Mouse (Mus musculus) MEL (cell line): ENCODE results near the gene Spcs2.

Experiments used
- CTCF ChIP-seq, 3 experiments: IDR thresholded peaks in 2 of 3; conservative IDR thresholded peaks in 1 of 3; 2 replicates each; pipeline ENCODE4 v1.5.1; 2011 to 2012; ENCODE audit warnings: low read length in 3 of 3, low read depth in 2 of 3, mild to moderate bottlenecking in 2 of 3, improper control_type of control experiment in 1 of 3, inconsistent platforms in 1 of 3, mixed read lengths in 1 of 3, moderate library complexity in 1 of 3; ENCODE audit not compliant: control insufficient read depth in 1 of 3, insufficient read depth in 1 of 3, poor library complexity in 1 of 3, severe bottlenecking in 1 of 3
- EP300 ChIP-seq, 2 experiments: IDR thresholded peaks; 2 replicates each; pipeline ENCODE4 v1.6.1; 2011; ENCODE audit warnings: improper control_type of control experiment in 2 of 2, low read length in 2 of 2, low read depth in 1 of 2, mild to moderate bottlenecking in 1 of 2
- ETS1 ChIP-seq: IDR thresholded peaks from 2 replicates; pipeline ENCODE4 v1.6.1; 2012; ENCODE audit warnings: low read depth, mild to moderate bottlenecking, inconsistent platforms, low read length, improper control_type of control experiment, moderate library complexity
- GABPA ChIP-seq: IDR thresholded peaks from 2 replicates; pipeline ENCODE4 v1.6.1; 2012; ENCODE audit warnings: low read depth, mild to moderate bottlenecking, inconsistent platforms, low read length, improper control_type of control experiment, moderate library complexity
- MAFK ChIP-seq: IDR thresholded peaks from 2 replicates; pipeline ENCODE4 v1.6.1; 2011; ENCODE audit warnings: low read depth, mild to moderate bottlenecking, low read length, improper control_type of control experiment, borderline replicate concordance
- NELFE ChIP-seq: IDR thresholded peaks from 2 replicates; pipeline ENCODE4 v1.6.1; 2011; ENCODE audit warnings: low read depth, low read length, improper control_type of control experiment
- NRF1 ChIP-seq: IDR thresholded peaks from 2 replicates; pipeline ENCODE4 v1.6.1; 2014; ENCODE audit warnings: low read depth, mild to moderate bottlenecking, inconsistent platforms, low read length, improper control_type of control experiment, moderate library complexity; ENCODE audit not compliant: poor library complexity, insufficient read depth, severe bottlenecking
- POLR2A ChIP-seq, 2 experiments: IDR thresholded peaks; 2 replicates each; pipeline ENCODE4 v1.6.1; 2011 to 2012; ENCODE audit warnings: low read length in 2 of 2, mild to moderate bottlenecking in 2 of 2, control low read depth in 1 of 2, improper control_type of control experiment in 1 of 2, low read depth in 1 of 2, moderate library complexity in 1 of 2; ENCODE audit not compliant: control insufficient read depth in 1 of 2, insufficient read depth in 1 of 2, poor library complexity in 1 of 2
- ZKSCAN1 ChIP-seq: IDR thresholded peaks from 2 replicates; pipeline ENCODE4 v1.6.1; 2012; ENCODE audit warnings: low read depth, mild to moderate bottlenecking, inconsistent platforms, low read length, improper control_type of control experiment, moderate library complexity
- ZNF384 ChIP-seq: IDR thresholded peaks from 2 replicates; pipeline ENCODE4 v1.6.1; 2012; ENCODE audit warnings: low read depth, mild to moderate bottlenecking, inconsistent platforms, low read length, improper control_type of control experiment

- TF ChIP-seq CTCF (IDR thresholded peaks at IDR 0.05 in 2 of 3, conservative IDR thresholded peaks at IDR 0.05 in 1 of 3; ENCODE audit: control insufficient read depth in 1 of 3, insufficient read depth in 1 of 3, low read depth in 2 of 3, low read length in 3 of 3, poor library complexity in 1 of 3, severe bottlenecking in 1 of 3): no peak
- no peak for TF ChIP-seq ZNF384
- no peak for TF ChIP-seq MAFK
- no peak for TF ChIP-seq ETS1
- no peak for TF ChIP-seq POLR2A (IDR thresholded peaks at IDR 0.05; ENCODE audit: control insufficient read depth in 1 of 2, insufficient read depth in 1 of 2, low read depth in 1 of 2, low read length in 2 of 2, poor library complexity in 1 of 2)
- TF ChIP-seq GABPA: no peak
- no peak for TF ChIP-seq EP300 (IDR thresholded peaks at IDR 0.05; ENCODE audit: low read depth in 1 of 2, low read length in 2 of 2)
- TF ChIP-seq NRF1: no peak
- no peak for TF ChIP-seq NELFE
- TF ChIP-seq ZKSCAN1: no peak
Measured at GRCm38 (mm10) chr7:99892351-99892750, 29.1 kb upstream of the Spcs2 start.
